Mouse (Mus musculus) urinary bladder, adult 18-20 months (tissue): ENCODE measurements around the gene Noxo1.
"Not testable (repeated sequence)": the region's sequence is repeated elsewhere in the genome, so short reads cannot be mapped to it uniquely, and the experiment has no call there.

Source experiments
- DNase-seq, 2 experiments: peaks; one replicate each; pipeline ENCODE4 v3.0.0; 2022; ENCODE audit warnings: low spot score in 2 of 2, mixed read lengths in 2 of 2

Gene Noxo1

GRCm38 (mm10) chr17:24696011-24696697 is at the start of gene Noxo1, which contains the start of gene Gfer:
Gene Noxo1 (plus strand): TSS chr17:24696234.
Gene Gfer (minus strand): TSS chr17:24696156.
- peak; percentile 78 to 85 for DNase-seq

GRCm38 (mm10) chr17:24646381-24646780 is 49.7 kb upstream of the Noxo1 start:
- DNase-seq = no peak

GRCm38 (mm10) chr17:24647493-24647892 is 48.5 kb upstream of the Noxo1 start:
- no peak for DNase-seq

- DNase-seq = no peak
Measured at GRCm38 (mm10) chr17:24648731-24649377, 47.2 kb upstream of the Noxo1 start.

- peak in 1 of 2 experiments; percentile 63 for DNase-seq
Measured at GRCm38 (mm10) chr17:24649581-24650069, 46.4 kb upstream of the Noxo1 start.

GRCm38 (mm10) chr17:24650070-24650616 is 45.9 kb upstream of the Noxo1 start, which contains the start of gene Slc9a3r2:
Gene Slc9a3r2 (minus strand): TSS chr17:24650327.
- DNase-seq = no peak

- no peak for DNase-seq
Measured at GRCm38 (mm10) chr17:24650766-24651165, 45.3 kb upstream of the Noxo1 start.

GRCm38 (mm10) chr17:24651835-24652234 is 44.2 kb upstream of the Noxo1 start:
- DNase-seq = no peak

- peak in 1 of 2 experiments; percentile 58 for DNase-seq
Measured at GRCm38 (mm10) chr17:24653967-24654710, 41.9 kb upstream of the Noxo1 start.

GRCm38 (mm10) chr17:24654969-24655368 is 41.1 kb upstream of the Noxo1 start:
- no peak for DNase-seq

- no peak for DNase-seq
Measured at GRCm38 (mm10) chr17:24658017-24658758, 37.8 kb upstream of the Noxo1 start, which contains the start of gene Npw. Gene Npw (minus strand): TSS chr17:24658457.

- not testable (repeated sequence) for DNase-seq
Measured at GRCm38 (mm10) chr17:24667011-24667410, 29.0 kb upstream of the Noxo1 start.

- DNase-seq = peak in 1 of 2 experiments; percentile 71
Measured at GRCm38 (mm10) chr17:24667416-24667815, 28.6 kb upstream of the Noxo1 start.

- not testable (repeated sequence) for DNase-seq
Measured at GRCm38 (mm10) chr17:24669214-24669544, 26.9 kb upstream of the Noxo1 start.

GRCm38 (mm10) chr17:24669545-24670245 is 26.3 kb upstream of the Noxo1 start, which contains the start of gene Zfp598:
Gene Zfp598 (plus strand): TSS chr17:24669687.
- peak; percentile 91 for DNase-seq

- DNase-seq = no peak
Measured at GRCm38 (mm10) chr17:24670246-24670844, 25.7 kb upstream of the Noxo1 start.

GRCm38 (mm10) chr17:24671346-24671745 is 24.7 kb upstream of the Noxo1 start:
- no peak for DNase-seq

- DNase-seq = no peak
Measured at GRCm38 (mm10) chr17:24672141-24672540, 23.9 kb upstream of the Noxo1 start.

- DNase-seq = no peak
Measured at GRCm38 (mm10) chr17:24674277-24674676, 21.8 kb upstream of the Noxo1 start.

GRCm38 (mm10) chr17:24676187-24676586 is 19.8 kb upstream of the Noxo1 start:
- DNase-seq = no peak
